Mouse (Mus musculus): Measurements from ENCODE around the gene Art3. TPM values are rescaled to one million over a fixed set of nuclear protein-coding genes. Genes with fewer than 3 reads are reported as not detected.
A peak's percentile ranks its signal among the peaks of the same experiment; 100 is the strongest.

Art3 gene
- polyA plus RNA-seq, 1 experiment, result not detected

DNA sequence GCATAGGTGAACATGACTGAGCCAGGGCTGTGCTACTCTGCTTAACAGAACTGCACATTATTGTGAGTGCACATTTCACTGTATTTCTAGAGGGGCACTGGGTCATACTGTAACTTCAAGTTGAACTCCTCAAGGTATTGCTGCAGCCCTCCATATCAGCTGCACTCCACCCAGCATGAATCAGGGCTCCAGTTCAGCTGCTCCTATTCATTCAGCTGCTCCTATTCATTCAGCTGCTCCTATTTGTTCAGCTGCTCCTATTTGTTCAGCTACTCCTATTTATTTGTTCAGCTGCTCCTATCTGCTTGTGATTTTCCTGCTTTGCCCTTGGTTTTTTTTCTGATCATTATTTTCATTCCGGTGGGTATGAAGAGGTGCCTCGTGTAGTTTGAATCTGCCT lies 58.4 kb downstream of the Art3 start:
- no peaks in the 10 kb centered on the region for H3K9me3 ChIP-seq
- H3K4me1 ChIP-seq, result peaks cover 35% of the 10 kb centered on the region
- TF ChIP-seq FLI1 (IDR thresholded peaks at IDR 0.05; ENCODE audit: low read length), result no peak
- no peak for TF ChIP-seq GATA1 (IDR thresholded peaks at IDR 0.05; ENCODE audit: borderline replicate concordance, low read length)
- no peak overlapping the region for H3K4me3 ChIP-seq (replicated peaks)
- H3K27me3 ChIP-seq (replicated peaks), result peaks cover 65% of the 10 kb centered on the region
- no peaks in the 10 kb centered on the region for H3K36me3 ChIP-seq (replicated peaks; ENCODE audit: low read length)

DNA sequence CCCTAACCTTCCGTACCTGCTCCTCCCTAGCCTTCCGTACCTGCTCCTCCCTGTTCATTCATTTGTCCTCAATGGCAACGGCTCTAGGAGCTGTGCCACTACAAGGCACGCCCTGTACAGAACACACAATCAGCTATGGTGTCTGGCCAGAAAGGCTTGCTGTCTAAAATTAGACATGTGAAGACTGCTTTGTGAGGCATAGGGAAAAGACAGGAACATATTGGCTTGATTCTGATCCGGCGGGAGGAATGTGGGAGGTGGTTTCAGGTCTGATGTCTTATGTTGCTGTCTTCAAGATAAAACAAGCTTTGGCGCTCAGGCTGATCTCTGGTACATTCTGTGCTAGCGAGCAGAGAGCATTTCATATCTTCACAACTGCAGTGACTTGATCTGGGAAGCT lies 59.0 kb downstream of the Art3 start:
- no peak overlapping the region for H3K4me3 ChIP-seq (replicated peaks)

DNA sequence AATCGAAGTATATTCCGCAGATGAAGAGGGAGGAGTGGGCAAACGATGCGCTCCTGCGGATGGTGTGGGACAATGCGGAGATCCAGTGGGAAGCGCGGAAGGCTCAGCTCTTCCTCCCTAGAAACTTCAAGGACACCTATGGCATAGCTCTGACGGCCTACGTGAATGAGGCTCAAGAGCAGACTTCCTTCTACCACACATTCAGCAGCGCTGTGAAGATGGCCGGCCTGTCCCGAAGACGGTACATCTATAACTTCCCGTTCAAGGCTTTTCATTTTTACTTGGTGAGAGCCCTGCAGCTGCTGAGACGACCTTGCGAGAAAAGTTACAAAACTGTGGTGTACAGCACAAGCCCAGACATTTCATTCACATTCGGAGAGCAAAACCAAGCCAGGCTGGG lies 60.9 kb downstream of the Art3 start:
- peaks cover 20% of the 10 kb centered on the region for H3K4me1 ChIP-seq
- no peaks in the 10 kb centered on the region for H3K9me3 ChIP-seq
- TF ChIP-seq GATA1 (IDR thresholded peaks at IDR 0.05; ENCODE audit: borderline replicate concordance, low read length) (no peak), FLI1 (IDR thresholded peaks at IDR 0.05; ENCODE audit: low read length) (no peak)
- H3K27me3 ChIP-seq (replicated peaks), result peaks cover 61% of the 10 kb centered on the region
- peak overlapping the region; percentile 76 for H3K4me3 ChIP-seq (replicated peaks)
- no peaks in the 10 kb centered on the region for H3K36me3 ChIP-seq (replicated peaks; ENCODE audit: low read length)

More for the DNA sequence above, 59.0 kb downstream of the Art3 start:
- TF ChIP-seq GATA1 (IDR thresholded peaks at IDR 0.05; ENCODE audit: borderline replicate concordance, low read length), result no peak
- Histone ChIP-seq H3K4me1 (peaks cover 33% of the 10 kb centered on the region), H3K36me3 (replicated peaks; ENCODE audit: low read length) (no peaks in the 10 kb centered on the region), H3K9me3 (no peaks in the 10 kb centered on the region), H3K27me3 (replicated peaks) (peaks cover 65% of the 10 kb centered on the region)

DNA sequence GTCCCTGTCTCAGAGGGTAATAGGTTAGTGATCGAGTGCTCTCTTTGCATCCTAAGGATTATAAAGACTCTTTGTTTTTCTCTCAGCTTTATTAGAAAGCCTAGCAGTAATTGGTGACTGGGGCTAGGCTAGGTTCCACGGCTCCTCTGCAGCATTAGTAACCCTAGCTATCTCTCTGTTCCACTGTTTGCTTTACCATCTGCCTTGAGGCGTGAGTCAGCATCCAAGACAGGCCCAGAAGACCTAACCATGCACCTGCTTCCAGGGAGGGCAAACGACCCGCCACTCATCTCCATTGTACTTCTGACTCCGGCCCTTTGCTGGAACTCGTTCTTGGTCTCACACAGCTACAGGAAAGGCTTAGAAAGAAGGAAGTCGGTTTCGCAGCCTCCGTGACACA lies 62.2 kb downstream of the Art3 start:
- H3K36me3 ChIP-seq (replicated peaks; ENCODE audit: low read length), result no peaks in the 10 kb centered on the region
- H3K4me1 ChIP-seq, result peaks cover 28% of the 10 kb centered on the region
- H3K9me3 ChIP-seq, result no peaks in the 10 kb centered on the region
- no peak for TF ChIP-seq GATA1 (IDR thresholded peaks at IDR 0.05; ENCODE audit: borderline replicate concordance, low read length)
- TF ChIP-seq FLI1 (IDR thresholded peaks at IDR 0.05; ENCODE audit: low read length), result no peak
- H3K4me3 ChIP-seq (replicated peaks), result no peak overlapping the region
- peaks cover 57% of the 10 kb centered on the region for H3K27me3 ChIP-seq (replicated peaks)

DNA sequence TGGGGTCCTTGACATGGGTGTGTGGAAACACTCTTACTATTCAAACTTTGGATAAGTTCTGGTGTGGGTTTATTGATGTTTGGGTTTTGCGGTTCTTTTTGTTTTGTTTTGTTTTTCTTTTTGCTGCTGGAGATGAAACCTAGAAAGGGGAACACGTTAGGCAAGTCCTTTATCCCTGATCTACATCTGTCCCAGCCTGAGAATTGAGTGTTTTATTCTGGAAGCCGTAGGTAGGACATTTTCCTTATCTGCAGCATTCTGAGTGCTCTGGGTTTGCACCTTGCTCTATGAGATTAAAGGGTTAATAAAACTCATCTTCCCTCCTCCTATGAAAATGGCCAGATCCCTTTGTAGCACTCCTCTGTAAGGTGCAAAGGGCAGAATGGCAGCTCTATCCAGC lies 64.1 kb downstream of the Art3 start:
- no peak for TF ChIP-seq GATA1 (IDR thresholded peaks at IDR 0.05; ENCODE audit: borderline replicate concordance, low read length)
- no peak for TF ChIP-seq FLI1 (IDR thresholded peaks at IDR 0.05; ENCODE audit: low read length)
- peaks cover 28% of the 10 kb centered on the region for H3K4me1 ChIP-seq
- H3K4me3 ChIP-seq (replicated peaks), result no peak overlapping the region
- H3K36me3 ChIP-seq (replicated peaks; ENCODE audit: low read length), result no peaks in the 10 kb centered on the region
- H3K9me3 ChIP-seq, result no peaks in the 10 kb centered on the region
- H3K27me3 ChIP-seq (replicated peaks), result peaks cover 43% of the 10 kb centered on the region

DNA sequence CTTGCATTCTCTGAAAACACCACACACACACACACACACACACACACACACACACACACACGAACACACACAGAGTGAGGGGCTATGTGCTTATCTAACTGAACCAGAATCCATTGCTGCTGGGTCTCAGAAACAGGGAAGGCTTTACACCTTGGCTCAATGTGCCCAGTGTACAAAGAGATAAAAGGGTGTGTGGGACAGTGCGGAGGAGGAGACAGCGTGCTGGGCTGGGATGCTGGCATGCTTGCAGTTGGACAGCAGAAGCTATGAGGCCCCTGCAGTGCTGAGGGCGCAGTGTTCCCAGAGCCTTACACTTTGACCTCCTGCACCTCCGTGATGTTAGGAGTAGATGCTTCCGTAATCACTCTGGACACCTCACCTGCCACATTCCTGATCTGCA lies 64.8 kb downstream of the Art3 start:
- Histone ChIP-seq H3K9me3 (no peaks in the 10 kb centered on the region), H3K36me3 (replicated peaks; ENCODE audit: low read length) (no peaks in the 10 kb centered on the region), H3K4me3 (replicated peaks) (peak overlapping the region; percentile 21), H3K27me3 (replicated peaks) (peaks cover 40% of the 10 kb centered on the region), H3K4me1 (peaks cover 28% of the 10 kb centered on the region)
- no peak for TF ChIP-seq GATA1 (IDR thresholded peaks at IDR 0.05; ENCODE audit: borderline replicate concordance, low read length)
- no peak for TF ChIP-seq FLI1 (IDR thresholded peaks at IDR 0.05; ENCODE audit: low read length)

DNA sequence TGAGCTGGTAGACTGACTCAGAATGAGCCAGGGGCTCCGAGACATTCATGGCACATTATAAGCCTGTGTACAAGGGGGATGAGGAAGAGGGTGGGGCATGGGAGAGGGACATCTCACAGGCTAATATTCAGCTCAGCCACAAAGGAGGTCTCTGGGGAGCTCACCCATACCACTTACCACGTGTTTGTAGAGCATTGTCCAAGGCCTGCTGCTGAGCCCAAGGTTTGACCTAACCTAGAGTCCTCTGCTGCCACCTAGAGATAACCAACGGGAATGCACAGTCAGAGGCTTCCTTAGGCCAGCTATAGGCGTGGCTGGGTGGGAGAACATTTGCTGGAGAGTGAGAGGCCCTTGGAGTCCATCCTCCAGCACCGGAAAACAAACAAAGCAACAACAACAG lies 66.5 kb downstream of the Art3 start:
- Histone ChIP-seq H3K27me3 (replicated peaks) (peaks cover 24% of the 10 kb centered on the region), H3K4me3 (replicated peaks) (no peak overlapping the region), H3K9me3 (no peaks in the 10 kb centered on the region), H3K4me1 (peaks cover 25% of the 10 kb centered on the region), H3K36me3 (replicated peaks; ENCODE audit: low read length) (no peaks in the 10 kb centered on the region)
- no peak for TF ChIP-seq FLI1 (IDR thresholded peaks at IDR 0.05; ENCODE audit: low read length)
- TF ChIP-seq GATA1 (IDR thresholded peaks at IDR 0.05; ENCODE audit: borderline replicate concordance, low read length), result no peak

DNA sequence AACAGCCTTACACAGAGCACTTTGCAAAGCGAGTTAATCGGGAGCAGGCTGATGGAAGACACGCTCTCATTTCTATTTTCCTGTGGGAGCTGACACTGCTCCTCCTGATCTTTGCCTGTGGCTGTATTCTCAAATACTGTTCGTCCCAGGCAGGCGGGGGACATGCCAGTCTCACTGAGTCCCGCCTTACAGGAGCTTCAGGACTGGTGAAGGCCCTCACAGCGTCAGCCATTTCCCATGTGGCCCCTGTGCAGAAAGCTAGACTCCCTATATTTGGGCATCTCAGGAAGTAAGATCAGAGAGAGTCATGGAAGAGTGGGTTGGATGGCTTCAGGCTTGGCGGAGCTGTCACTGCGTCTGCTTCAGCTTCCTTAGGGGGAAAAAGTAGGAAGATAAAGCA lies 71.2 kb downstream of the Art3 start:
- Histone ChIP-seq H3K27me3 (replicated peaks) (peaks cover 11% of the 10 kb centered on the region), H3K36me3 (replicated peaks; ENCODE audit: low read length) (no peaks in the 10 kb centered on the region), H3K4me1 (peaks cover 31% of the 10 kb centered on the region), H3K4me3 (replicated peaks) (no peak overlapping the region), H3K9me3 (no peaks in the 10 kb centered on the region)
- no peak for TF ChIP-seq FLI1 (IDR thresholded peaks at IDR 0.05; ENCODE audit: low read length)
- TF ChIP-seq GATA1 (IDR thresholded peaks at IDR 0.05; ENCODE audit: borderline replicate concordance, low read length), result no peak

DNA sequence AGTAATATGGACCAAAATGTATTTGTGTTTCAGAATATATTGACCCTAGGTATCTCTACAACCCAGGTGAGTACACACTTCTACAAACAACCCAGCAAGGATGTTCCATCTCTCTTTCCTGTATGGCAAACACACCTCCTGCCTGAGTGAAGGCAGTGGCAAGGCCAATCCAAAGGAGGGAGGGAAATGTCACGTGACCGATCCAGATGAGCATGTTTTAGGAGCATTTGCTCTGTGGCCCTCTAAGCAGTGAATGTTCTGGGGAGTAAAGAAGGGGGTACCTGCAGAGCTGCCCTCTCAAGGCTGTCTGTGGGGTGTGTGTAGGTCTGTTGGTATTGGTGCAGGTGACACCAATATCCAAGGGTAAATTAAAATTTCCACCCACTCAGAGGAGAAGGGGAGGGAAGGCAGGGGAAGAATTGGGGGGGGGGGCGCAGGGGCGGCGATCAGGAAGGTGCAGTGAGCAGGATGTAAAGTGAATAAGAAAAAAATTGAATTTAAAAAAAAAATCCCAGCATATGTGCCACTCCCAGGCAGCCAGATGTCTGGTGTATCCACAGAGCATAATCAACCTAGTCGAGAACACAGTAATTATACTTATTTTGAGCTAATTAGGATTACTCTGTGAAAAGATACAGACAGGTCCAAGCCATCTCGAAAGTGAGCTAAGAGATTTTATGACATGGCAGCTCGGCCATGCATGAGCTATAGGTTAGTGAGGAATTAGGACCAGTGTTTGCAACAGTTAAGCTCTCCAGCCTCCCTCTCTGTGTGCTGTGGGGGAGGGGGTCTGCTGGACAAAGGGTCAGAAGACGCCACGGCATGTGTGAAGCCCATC lies 72.2 kb downstream of the Art3 start:
- H3K9me3 ChIP-seq, result no peaks in the 10 kb centered on the region
- peaks cover 22% of the 10 kb centered on the region for H3K4me1 ChIP-seq
- TF ChIP-seq FLI1 (IDR thresholded peaks at IDR 0.05; ENCODE audit: low read length), result no peak
- TF ChIP-seq GATA1 (IDR thresholded peaks at IDR 0.05; ENCODE audit: borderline replicate concordance, low read length), result no peak
- peaks cover 11% of the 10 kb centered on the region for H3K27me3 ChIP-seq (replicated peaks)
- no peaks in the 10 kb centered on the region for H3K36me3 ChIP-seq (replicated peaks; ENCODE audit: low read length)
- H3K4me3 ChIP-seq (replicated peaks), result no peak overlapping the region

DNA sequence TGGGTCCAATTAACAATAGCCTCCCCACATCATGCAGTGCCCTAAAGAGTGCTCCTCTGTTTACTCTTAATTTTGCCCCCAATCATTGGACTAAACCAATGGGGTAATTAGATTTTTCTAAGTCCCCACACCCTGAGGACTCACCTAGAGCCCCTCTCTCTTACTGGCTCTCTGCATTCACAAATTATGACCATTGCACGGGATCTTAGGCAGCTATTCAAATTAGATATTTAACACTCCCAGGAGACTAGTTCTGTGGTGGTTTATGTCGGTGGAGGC lies 72.7 kb downstream of the Art3 start:
- Histone ChIP-seq H3K36me3 (replicated peaks; ENCODE audit: low read length) (no peaks in the 10 kb centered on the region), H3K27me3 (replicated peaks) (peaks cover 11% of the 10 kb centered on the region), H3K4me3 (replicated peaks) (no peak overlapping the region), H3K9me3 (no peaks in the 10 kb centered on the region), H3K4me1 (peaks cover 22% of the 10 kb centered on the region)
- no peak for TF ChIP-seq GATA1 (IDR thresholded peaks at IDR 0.05; ENCODE audit: borderline replicate concordance, low read length)
- no peak for TF ChIP-seq FLI1 (IDR thresholded peaks at IDR 0.05; ENCODE audit: low read length)
